Mouse (Mus musculus): ENCODE results near the gene Cmtr1.

GRCm38 (mm10) chr17:29705881-29706280, 45.5 kb downstream of the Cmtr1 start:
- TF ChIP-seq POLR2A (IDR thresholded peaks at IDR 0.05; ENCODE audit: low read depth, low read length) (no peak), CTCF (conservative IDR thresholded peaks at IDR 0.05; ENCODE audit: insufficient read depth, insufficient read length, low read depth, low read length) (no peak)

Data from kidney, adult 2 months (tissue).